Mouse (Mus musculus) embryonic facial prominence, embryonic 11.5 days (tissue): ENCODE measurements around the gene Ugt1a6b. TPM values are rescaled to one million over a fixed set of nuclear protein-coding genes. Genes with fewer than 3 reads are reported as not detected.
A peak's percentile ranks its signal among the peaks of the same experiment; 100 is the strongest.

Source experiments
- ATAC-seq: fragments of 200-750 bp; cut with Nextera tagmentation; replicated peaks from 2 replicates; pipeline ENCODE4 v1.8.0; 2017; ENCODE audit warnings: low read depth; ENCODE audit not compliant: insufficient number of reproducible peaks, low FRiP score, low TSS enrichment
- DNase-seq: peaks from one replicate; pipeline ENCODE4 v3.0.0-alpha.2; 2015; ENCODE audit warnings: low spot score
- H3K27ac ChIP-seq: fragments of 300-500 bp; sonication (generic); replicated peaks from 2 replicates; pipeline ENCODE4 v1.5.1; 2014; ENCODE audit warnings: mild to moderate bottlenecking, low read depth, low read length, control low read depth
- H3K27me3 ChIP-seq: fragments of 300-500 bp; sonication (generic); 2 replicates; pipeline ENCODE4 v1.6.1; 2014; ENCODE audit warnings: mild to moderate bottlenecking, low read length, moderate library complexity, mixed read lengths; ENCODE audit not compliant: control insufficient read depth, insufficient read depth
- H3K36me3 ChIP-seq: fragments of 300-500 bp; sonication (generic); replicated peaks from 2 replicates; pipeline ENCODE4 v1.6.1; 2014; ENCODE audit warnings: low read depth, mild to moderate bottlenecking, low read length, moderate library complexity, mixed read lengths; ENCODE audit not compliant: control insufficient read depth, insufficient read depth
- H3K4me1 ChIP-seq: fragments of 300-500 bp; sonication (generic); 2 replicates; pipeline ENCODE4 v1.6.1; 2014; ENCODE audit warnings: low read length, mixed read lengths; ENCODE audit not compliant: control insufficient read depth, insufficient read depth
- H3K4me2 ChIP-seq: fragments of 300-500 bp; sonication (generic); 2 replicates; pipeline ENCODE4 v1.6.1; 2014; ENCODE audit warnings: low read depth, mild to moderate bottlenecking, control low read depth, low read length, moderate library complexity
- H3K4me3 ChIP-seq: fragments of 300-500 bp; sonication (generic); 2 replicates; pipeline ENCODE4 v1.5.1; 2014; ENCODE audit warnings: low read depth, low read length, control low read depth
- H3K9ac ChIP-seq: fragments of 300-500 bp; sonication (generic); replicated peaks from 2 replicates; pipeline ENCODE4 v1.6.1; 2014; ENCODE audit warnings: mild to moderate bottlenecking, control low read depth, low read length
- H3K9me3 ChIP-seq: fragments of 300-500 bp; sonication (generic); replicated peaks from 2 replicates; pipeline ENCODE4 v1.6.1; 2016; ENCODE audit warnings: mild to moderate bottlenecking, low read length, inconsistent platforms, mixed read lengths; ENCODE audit not compliant: control insufficient read depth
- WGBS: fragments of 180-500 bp; shearing (Covaris S2); extraction: QIAGEN DNeasy Blood & Tissue Kit; methylation state at CpG from one replicate; pipeline ENCODE4 v1.1.7; 2014; 5-methylcytosine and 5-hydroxymethylcytosine counted together
- polyA plus RNA-seq: library from polyadenylated mRNA; unstranded; fragments of >200 nt; fragmentation: Nextera tagmentation; extraction: Ambion mirVana; gene quantifications from 2 replicates; pipeline ENCODE4 v1.2.1, GENCODE M21; 2014

Gene Ugt1a6b
- polyA plus RNA-seq, 1 experiment from 2014 or later = not detected

DNA sequence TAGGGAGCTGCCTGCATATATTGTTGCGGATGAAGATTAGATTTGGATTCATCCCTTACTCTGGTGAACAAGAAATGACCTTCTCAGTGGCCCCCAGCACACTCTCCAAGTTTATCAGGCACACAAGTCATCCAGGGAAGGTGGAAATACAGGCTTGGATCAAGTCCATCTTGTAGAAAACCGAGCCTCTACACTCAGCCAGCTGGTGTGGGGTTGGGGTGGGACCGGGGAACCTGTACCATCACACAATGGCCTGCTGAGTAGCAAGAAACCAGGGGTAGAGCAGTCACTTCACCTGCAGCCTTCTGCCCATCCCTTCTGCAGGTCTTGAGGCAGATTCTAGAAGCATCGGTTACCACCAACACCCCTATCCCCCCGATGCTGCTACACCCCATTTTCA lies 131.6 kb downstream of the Ugt1a6b start:
- WGBS = 46% methylated on average over 5 of the region's 5 CpGs
- no peaks in the 10 kb centered on the region for H3K36me3 ChIP-seq
- DNase-seq (no peak), ATAC-seq (no peak)
- H3K9ac ChIP-seq = no peak overlapping the region
- no peaks in the 10 kb centered on the region for H3K27me3 ChIP-seq
- H3K4me3 ChIP-seq = no peak overlapping the region
- H3K27ac ChIP-seq = no peak overlapping the region
- no peak overlapping the region for H3K4me2 ChIP-seq
- peaks cover 95% of the 10 kb centered on the region for H3K9me3 ChIP-seq
- H3K4me1 ChIP-seq = no peaks in the 10 kb centered on the region

DNA sequence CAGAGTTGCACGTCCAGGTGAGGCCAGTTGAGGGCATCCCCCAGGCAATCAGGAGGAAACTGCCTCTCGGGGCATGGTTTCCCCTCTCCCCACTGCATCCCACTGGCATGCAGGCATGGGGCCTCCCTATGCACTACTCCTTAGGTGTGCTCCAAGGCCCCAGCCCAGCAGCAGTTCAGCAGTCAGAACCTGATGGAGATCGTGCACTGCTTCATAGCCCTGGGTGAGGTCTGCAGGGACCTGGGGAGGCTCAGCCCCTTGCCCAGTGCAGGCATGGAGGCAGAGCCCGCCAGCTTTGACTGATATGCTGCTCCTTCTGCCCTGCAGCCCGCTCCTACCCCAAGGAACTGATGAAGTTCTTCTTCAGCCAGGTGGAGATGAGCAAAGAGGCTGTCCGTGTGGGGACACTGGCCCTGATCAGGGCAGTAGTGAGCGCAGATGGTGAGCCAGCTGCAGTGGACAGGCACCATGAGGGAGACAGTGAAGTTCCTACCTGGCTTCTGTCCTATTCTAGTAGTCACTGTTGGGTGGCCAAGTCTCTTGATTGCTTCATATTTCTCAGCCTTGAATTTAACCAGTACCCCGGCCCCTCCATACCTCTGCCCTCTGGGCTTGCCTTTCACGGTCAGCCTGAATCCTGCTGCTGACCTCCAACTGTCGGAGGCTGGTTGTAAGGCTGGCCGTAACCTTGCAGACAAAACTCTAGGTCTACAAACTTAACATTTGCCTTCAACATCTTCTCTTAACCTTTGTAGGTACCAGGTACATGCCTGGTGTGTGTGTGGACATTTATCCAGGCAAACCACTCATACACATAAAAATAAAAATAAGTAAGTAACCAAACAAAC lies 132.2 kb downstream of the Ugt1a6b start:
- Histone ChIP-seq H3K9ac (no peak overlapping the region), H3K27me3 (no peaks in the 10 kb centered on the region), H3K4me2 (no peak overlapping the region), H3K27ac (no peak overlapping the region), H3K4me3 (no peak overlapping the region), H3K4me1 (no peaks in the 10 kb centered on the region), H3K36me3 (no peaks in the 10 kb centered on the region), H3K9me3 (peaks cover 94% of the 10 kb centered on the region)
- DNase-seq = no peak
- ATAC-seq = 0 out of 2 replicates have a peak, but pooled peaks have one; percentile 5
- WGBS = 63% methylated on average over 11 of the region's 11 CpGs

DNA sequence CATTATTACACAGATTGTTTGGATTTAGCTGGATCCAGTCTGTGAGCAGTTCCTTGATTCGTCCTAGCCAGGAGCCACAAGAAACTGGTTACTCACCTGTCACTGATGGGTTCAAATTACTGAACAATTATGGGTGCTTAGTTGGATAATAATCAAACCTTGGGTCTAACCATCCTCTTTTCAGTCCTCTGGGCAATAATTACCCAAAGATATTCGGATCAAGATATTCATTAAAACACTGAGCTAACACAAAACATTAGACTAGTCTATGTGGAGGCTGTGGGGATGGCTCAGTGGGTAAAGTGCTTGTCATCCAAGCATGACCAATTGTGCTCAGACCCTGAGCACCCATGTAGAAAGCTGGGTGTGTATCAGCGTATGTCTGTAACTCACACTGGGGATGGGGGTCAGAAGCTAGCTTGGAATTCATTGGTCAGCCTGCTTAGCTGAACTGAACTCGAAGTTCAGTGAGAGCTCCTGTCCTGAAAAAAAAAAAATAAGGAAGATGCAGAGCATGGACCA lies 132.9 kb downstream of the Ugt1a6b start:
- Histone ChIP-seq H3K27me3 (no peaks in the 10 kb centered on the region), H3K9me3 (peaks cover 94% of the 10 kb centered on the region), H3K4me3 (no peak overlapping the region), H3K9ac (no peak overlapping the region), H3K36me3 (no peaks in the 10 kb centered on the region), H3K27ac (no peak overlapping the region), H3K4me1 (no peaks in the 10 kb centered on the region), H3K4me2 (no peak overlapping the region)
- WGBS = 63% methylated on average over 4 of the region's 4 CpGs
- no peak for ATAC-seq
- no peak for DNase-seq

DNA sequence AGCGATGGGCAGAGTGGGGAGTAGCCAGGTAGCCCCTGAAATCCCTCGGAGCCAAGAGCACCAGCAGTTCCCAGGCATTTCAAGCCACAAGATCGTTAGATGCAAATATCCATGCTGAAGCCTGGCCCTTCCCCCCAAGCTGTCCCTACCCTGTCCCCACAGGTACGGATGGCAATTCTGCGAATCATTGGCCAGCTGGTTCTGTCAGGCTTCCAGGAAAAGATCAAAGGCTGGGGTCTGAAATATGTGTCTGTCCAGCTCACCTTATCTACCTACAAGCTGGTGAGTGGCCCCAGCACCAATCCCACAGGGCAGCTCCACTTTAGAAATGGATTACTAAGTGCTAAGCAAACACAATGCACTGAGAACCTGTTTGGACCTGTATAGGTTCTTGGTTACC lies 134.3 kb downstream of the Ugt1a6b start:
- DNase-seq (no peak), ATAC-seq (no peak)
- H3K4me2 ChIP-seq = no peak overlapping the region
- no peak overlapping the region for H3K9ac ChIP-seq
- H3K4me1 ChIP-seq = no peaks in the 10 kb centered on the region
- no peaks in the 10 kb centered on the region for H3K27me3 ChIP-seq
- H3K4me3 ChIP-seq = no peak overlapping the region
- WGBS = 81% methylated on average over 5 of the region's 5 CpGs
- H3K9me3 ChIP-seq = peaks cover 89% of the 10 kb centered on the region
- no peaks in the 10 kb centered on the region for H3K36me3 ChIP-seq
- H3K27ac ChIP-seq = no peak overlapping the region

DNA sequence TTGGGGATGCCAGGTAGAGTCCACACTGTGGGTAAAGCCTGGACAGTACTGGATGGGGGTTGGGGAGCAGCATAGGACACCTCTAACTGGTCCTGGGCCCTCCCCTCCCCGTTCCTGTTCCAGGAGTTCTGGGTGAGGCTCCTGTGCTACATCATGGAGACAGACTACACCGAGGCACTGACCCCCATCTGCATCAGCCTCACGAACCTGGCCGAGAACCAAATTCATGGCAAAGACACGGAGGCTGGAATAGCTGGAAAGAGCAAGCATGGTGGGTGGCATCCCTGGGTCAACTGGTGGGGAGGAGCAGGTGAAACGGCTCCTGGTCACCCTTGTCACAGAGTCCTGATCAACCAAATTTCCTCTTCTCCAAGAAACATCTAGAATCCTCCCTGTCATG lies 135.7 kb downstream of the Ugt1a6b start:
- DNase-seq = no peak
- Histone ChIP-seq H3K9ac (no peak overlapping the region), H3K27me3 (no peaks in the 10 kb centered on the region), H3K27ac (no peak overlapping the region), H3K36me3 (no peaks in the 10 kb centered on the region), H3K4me1 (no peaks in the 10 kb centered on the region), H3K9me3 (peaks cover 88% of the 10 kb centered on the region), H3K4me2 (no peak overlapping the region), H3K4me3 (no peak overlapping the region)
- 79% methylated on average over 6 of the region's 6 CpGs for WGBS
- peak; percentile 12; the same call in 1 of the 2 replicates for ATAC-seq

DNA sequence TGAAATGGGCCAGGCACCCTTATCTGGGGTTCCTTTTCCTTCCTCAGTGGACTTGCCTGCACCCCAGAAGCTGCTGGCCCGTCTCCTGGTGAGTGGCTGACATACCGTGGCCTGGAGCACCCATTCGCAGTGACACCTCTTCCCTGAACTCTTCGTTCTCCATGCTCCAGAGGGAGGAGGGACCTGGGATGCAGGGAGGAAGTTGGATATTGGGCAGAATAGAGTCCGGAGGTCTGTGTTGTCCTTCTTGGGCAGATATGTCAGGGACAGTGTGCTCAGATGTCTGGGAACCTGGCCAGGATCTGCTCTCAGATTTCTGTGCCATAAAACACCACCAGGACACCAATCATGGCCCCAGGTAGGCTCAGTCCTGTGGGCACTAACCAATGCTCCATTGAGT lies 137.0 kb downstream of the Ugt1a6b start:
- no peak for DNase-seq
- 77% methylated on average over 5 of the region's 5 CpGs for WGBS

DNA sequence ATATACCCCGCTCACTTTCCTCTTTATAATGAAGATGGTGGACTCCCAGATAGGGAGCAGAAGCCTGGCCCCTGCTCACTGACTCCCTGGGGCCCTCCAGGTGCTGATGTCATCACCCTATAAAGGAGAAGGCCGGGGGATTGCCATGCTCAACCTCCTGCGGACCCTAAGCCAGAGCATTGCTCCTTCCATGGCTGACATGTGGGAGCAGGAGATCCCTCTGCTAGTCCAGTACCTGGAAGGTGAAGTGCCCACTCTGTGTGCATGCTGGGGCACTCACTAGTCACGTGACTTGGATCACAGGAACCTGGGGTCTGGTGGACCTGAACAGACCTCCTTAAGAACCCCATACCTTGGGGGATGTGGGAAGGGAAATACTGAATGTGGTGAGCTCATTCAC lies 137.5 kb downstream of the Ugt1a6b start:
- DNase-seq (no peak), ATAC-seq (0 out of 2 replicates have a peak, but pooled peaks have one; percentile 3)
- Histone ChIP-seq H3K4me2 (no peak overlapping the region), H3K27ac (no peak overlapping the region), H3K4me3 (no peak overlapping the region), H3K36me3 (no peaks in the 10 kb centered on the region), H3K9ac (no peak overlapping the region), H3K4me1 (no peaks in the 10 kb centered on the region), H3K27me3 (no peaks in the 10 kb centered on the region), H3K9me3 (peaks cover 88% of the 10 kb centered on the region)
- WGBS = 71% methylated on average over 4 of the region's 4 CpGs

More for the DNA sequence above, 137.0 kb downstream of the Ugt1a6b start:
- Histone ChIP-seq H3K27ac (no peak overlapping the region), H3K4me2 (no peak overlapping the region), H3K4me3 (no peak overlapping the region), H3K9me3 (peaks cover 88% of the 10 kb centered on the region), H3K27me3 (no peaks in the 10 kb centered on the region), H3K4me1 (no peaks in the 10 kb centered on the region), H3K36me3 (no peaks in the 10 kb centered on the region), H3K9ac (no peak overlapping the region)
- ATAC-seq = no peak

DNA sequence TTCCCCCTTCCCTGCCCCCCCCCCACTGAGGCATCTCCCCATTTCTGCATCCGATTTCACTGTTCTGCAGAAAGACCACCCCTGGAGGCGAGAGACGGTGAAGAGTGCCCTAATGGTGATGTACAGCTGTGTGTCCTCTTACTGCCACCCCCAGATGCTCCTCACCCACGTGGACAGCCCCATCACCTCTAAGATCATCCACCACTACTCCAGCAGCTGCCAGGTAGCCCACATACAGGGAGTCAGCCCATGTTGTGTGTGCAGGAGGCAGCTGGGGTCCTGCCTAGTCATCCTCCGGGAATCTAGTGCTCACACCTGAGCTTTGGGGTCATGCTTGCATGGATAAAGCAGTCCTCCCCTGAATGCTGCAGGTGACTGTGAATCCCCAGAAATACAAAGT lies 140.8 kb downstream of the Ugt1a6b start:
- no peak overlapping the region for H3K4me2 ChIP-seq
- no peak overlapping the region for H3K4me3 ChIP-seq
- peaks cover 92% of the 10 kb centered on the region for H3K9me3 ChIP-seq
- no peak for ATAC-seq
- H3K4me1 ChIP-seq = no peaks in the 10 kb centered on the region
- H3K27ac ChIP-seq = no peak overlapping the region
- DNase-seq = no peak
- WGBS = 68% methylated on average over 5 of the region's 5 CpGs
- H3K36me3 ChIP-seq = no peaks in the 10 kb centered on the region
- H3K9ac ChIP-seq = no peak overlapping the region
- H3K27me3 ChIP-seq = no peaks in the 10 kb centered on the region
